Mouse (Mus musculus) thymus, postnatal 0 days (tissue): Measurements from ENCODE around the gene Eif5a. TPM values are rescaled to one million over a fixed set of nuclear protein-coding genes. Genes with fewer than 3 reads are reported as not detected.
"Not testable (repeated sequence)": the region's sequence is repeated elsewhere in the genome, so short reads cannot be mapped to it uniquely, and the experiment has no call there.

Experiments
- DNase-seq: peaks from one replicate; pipeline ENCODE4 v3.0.0-alpha.2; 2015; ENCODE audit warnings: low spot score
- polyA plus RNA-seq: library from polyadenylated mRNA; unstranded; fragments of >200 nt; fragmentation: Nextera tagmentation; extraction: Ambion mirVana; gene quantifications from 2 replicates; pipeline ENCODE4 v1.2.1, GENCODE M21; 2015

Eif5a gene
- polyA plus RNA-seq, 1 experiment from 2014 or later, result 2,117 TPM

DNA sequence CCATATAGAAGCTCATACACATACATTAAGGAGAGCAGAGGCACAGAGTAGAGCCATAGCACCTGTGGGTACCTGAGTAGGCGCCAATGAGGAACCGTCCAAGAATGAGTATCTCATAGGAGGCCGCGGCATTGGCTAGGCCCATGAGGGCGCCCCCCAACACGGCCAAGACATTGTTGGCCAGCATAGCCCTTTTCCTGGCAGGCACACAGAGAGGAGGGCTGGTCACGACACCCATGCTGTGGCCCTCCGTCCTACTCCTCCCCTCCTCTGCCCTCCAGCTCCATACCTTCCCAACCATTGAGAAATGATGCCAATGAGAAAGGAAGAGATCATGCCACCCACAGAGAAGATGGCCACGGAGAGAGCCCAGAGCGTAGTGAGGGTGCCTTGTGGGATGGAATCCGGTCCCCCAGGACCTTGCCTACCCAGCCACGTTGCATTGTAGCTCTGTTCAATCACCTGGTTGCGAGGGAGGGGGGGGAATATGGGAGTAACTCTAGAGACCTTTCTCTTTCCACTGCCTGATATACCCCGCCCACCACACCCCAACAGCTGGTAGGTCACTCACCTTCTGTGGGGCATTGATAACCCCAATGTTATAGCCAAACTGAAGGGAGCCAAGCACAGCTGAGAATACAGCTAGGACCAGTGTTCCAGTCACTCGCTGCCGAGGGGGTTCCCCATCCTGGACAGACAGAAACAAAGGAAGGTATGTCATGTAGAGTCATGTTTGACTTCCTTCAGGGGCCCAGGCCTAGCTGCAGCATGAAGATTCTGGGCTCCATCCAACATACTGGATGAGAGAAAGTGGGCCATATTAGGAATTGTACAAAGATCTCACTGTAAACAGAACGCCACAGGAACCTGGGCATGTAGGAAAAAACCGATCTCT is 24.5 kb upstream of the Eif5a start:
- DNase-seq, result no peak

DNA sequence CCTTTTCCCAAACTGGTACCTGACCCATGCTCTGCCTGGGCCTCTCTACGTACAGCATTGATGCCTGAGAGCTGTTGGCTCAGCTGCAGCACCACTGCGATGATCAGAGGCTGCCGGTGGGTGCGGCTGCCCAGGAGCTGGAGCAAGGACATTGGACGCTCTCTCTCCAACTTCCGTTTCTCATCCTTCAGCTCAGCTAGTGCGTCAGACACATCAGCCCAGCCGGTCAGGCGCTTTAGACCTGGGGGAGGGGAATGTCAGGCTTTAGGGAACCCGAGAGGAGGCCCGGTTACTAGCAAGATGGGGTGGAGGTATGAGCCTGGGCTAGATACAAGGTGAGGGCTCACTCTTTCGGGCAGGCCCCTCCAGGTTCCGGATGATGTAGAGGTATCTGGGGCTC is 23.5 kb upstream of the Eif5a start:
- no peak for DNase-seq

- DNase-seq, result no peak
Observed at GRCm38 (mm10) chr11:69940962-69941361, 19.2 kb upstream of the Eif5a start.

- no peak for DNase-seq
Observed at GRCm38 (mm10) chr11:69939731-69940130, 18.0 kb upstream of the Eif5a start.

DNA sequence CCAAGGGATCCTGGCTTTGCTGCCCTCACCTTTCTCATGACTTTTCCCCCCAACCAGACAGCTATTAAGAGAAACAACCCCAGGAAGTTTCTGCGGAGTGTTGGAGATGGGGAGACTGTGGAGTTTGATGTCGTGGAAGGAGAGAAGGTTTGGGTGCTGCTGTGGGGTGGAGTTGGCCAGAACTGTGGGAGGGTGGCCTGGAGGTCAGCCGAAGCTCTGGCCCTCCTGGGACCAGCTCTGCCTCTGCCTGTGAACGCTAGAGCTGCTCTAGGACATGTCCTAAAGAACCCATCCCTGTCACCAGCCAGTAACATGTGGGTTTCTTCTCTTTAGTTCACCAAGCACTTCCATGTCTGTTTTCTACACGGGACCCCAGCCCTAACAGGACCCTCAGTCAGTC is 17.4 kb upstream of the Eif5a start:
- no peak for DNase-seq

- DNase-seq, result no peak
Observed at GRCm38 (mm10) chr11:69938401-69938979, 16.7 kb upstream of the Eif5a start.

- DNase-seq, result no peak
Observed at GRCm38 (mm10) chr11:69937834-69938233, 16.1 kb upstream of the Eif5a start.

GRCm38 (mm10) chr11:69937385-69937784 is 15.6 kb upstream of the Eif5a start:
- DNase-seq, result no peak

DNA sequence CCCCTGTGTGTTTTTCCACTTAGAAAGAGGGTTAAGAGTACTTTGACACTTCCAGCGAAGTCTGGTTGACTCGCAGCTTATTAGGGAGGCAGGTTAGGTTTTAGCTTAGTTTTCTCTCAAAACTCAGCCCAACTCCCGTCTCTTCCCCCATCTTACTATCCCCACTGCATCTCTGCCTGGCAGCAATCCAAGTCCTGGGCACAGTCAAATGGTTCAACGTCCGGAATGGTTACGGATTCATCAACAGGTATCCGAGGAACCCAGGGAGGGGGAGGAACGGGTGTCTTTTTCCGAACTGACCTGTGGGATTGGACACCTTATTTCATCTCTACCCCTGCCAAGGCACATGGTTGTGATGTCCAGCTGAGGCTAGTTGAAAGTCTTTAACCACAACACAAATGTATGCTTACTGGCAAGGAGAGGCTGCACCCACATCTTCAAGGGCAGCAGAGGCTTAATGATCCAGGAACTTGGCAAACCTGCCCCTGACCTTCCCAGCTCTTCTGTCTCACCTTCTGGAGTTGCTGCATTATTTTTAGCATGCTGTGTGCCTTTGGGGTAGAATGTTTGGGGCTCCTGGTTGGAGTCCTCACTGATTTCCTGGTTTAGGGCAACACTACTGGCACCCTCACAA is 15.1 kb upstream of the Eif5a start:
- no peak for DNase-seq

DNA sequence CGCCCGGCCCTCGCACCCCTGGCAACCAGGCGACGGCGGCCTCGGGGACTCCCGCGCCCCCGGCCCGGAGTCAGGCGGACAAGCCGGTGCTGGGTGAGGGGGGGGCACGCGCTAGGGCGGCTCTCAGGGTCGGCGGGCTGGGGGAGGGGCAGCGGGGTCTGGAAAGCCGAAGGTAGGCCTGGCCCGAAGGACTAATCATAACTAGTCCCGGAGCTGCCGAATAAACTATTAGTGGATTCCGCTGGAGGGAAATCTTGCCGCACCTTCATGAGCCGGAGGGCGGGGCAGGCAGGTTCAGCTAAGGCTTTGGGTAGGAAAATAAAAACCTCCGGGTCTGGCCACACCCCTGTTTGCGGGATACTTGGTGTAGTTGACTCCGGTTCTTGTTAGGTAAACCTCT is 14.4 kb upstream of the Eif5a start:
- no peak for DNase-seq

GRCm38 (mm10) chr11:69935137-69935879 is 13.6 kb upstream of the Eif5a start, which contains the start of gene Ybx2:
Gene Ybx2 (plus strand): TSS chr11:69935796.
- DNase-seq, result peak; percentile 91

- no peak for DNase-seq
Observed at GRCm38 (mm10) chr11:69934681-69935080, 12.9 kb upstream of the Eif5a start.

DNA sequence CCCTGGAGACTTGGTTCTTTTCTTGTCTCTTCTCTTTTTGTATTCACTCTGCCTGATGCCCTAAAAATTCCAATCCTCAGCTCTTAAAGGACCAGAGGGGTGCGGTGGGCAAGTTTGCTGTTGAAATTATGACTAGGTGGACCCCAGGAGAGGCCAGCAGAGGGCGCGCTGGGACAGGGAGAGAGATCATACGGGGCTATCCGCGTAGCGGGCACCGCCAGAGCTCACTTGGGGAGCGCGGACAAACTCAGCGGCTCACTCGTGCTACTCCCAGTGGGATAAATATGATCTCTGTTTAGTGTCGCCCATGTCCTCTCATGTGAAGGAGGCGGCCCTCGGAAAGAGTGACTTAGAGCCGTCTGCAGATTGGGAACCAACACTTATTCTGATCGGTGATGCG is 12.4 kb upstream of the Eif5a start:
- peak; percentile 89 for DNase-seq

DNA sequence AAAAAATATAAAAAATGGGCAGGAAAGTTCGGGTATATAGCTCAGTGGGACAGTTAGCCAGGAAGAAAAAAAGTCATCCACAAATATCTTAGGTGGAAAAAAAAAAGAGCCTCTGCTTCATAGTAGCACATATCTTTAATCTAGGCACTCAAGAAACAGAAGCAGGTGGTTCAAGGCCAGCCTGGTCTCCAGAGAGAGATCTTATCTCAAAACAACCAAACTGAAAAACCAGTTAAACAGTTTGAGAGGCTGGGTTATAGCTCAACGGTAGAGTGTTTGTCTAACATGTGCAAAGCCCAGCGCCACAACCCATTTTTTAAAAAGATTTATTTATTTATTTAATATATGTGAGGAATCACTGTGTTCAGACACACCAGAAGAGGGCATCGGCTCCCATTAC is 11.3 kb upstream of the Eif5a start:
- no peak for DNase-seq

- no peak for DNase-seq
Observed at GRCm38 (mm10) chr11:69932254-69932653, 10.5 kb upstream of the Eif5a start.

DNA sequence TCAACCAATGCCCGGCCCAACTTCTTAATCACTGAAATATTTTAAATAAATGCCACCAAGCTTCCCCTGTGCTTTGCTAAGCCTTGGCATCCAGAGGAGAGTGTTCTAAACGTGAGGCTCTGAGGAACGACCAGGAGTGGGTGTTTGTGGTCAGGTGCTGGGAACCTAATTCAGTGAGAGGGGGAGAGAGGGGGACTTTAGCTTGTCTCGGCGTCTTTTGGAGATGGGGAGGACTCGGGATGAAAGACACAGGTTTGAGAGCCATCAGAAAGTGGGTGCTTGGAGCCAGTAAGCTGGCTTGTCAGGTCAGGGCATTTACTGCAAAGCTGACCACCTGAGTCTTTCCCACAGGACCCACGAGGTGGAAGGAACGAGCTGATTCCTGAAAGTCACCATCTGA is 10.0 kb upstream of the Eif5a start:
- no peak for DNase-seq

- DNase-seq, result peak; percentile 45
Observed at GRCm38 (mm10) chr11:69930967-69931537, 9.3 kb upstream of the Eif5a start.

GRCm38 (mm10) chr11:69930176-69930575 is 8.4 kb upstream of the Eif5a start:
- DNase-seq, result not testable (repeated sequence)

GRCm38 (mm10) chr11:69929712-69930111 is 8.0 kb upstream of the Eif5a start:
- DNase-seq, result no peak

- DNase-seq, result no peak
Observed at GRCm38 (mm10) chr11:69927501-69927900, 5.7 kb upstream of the Eif5a start.

DNA sequence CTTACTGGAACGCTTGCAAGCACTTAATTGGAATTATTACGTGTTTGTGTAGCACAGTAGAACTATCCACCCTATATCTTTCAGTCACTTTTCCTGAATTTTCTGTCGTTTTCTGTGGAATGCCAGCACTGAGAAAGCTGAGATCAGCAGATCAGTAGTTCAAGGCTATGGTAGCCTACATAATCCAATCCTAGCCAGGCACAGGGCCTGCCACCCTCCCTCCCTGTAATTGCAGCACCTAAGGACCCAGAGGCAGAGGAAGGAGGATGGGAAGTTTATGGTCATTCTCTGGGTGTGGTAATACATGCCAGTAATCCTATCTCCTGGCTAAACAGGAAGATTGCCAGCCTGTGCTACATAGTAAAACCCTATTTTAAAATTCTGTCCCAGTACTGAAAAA is 1.0 kb upstream of the Eif5a start:
- DNase-seq, result no peak
